Mouse (Mus musculus) liver, embryonic 14.5 days (tissue): Measurements from ENCODE around the gene Tkt.

Source experiments
- CTCF ChIP-seq: IDR thresholded peaks from 2 replicates; pipeline ENCODE4 v1.5.1; 2016; ENCODE audit warnings: antibody characterized with exemption, low read depth, control low read depth
- EP300 ChIP-seq: IDR thresholded peaks from 2 replicates; pipeline ENCODE4 v1.6.1; 2016; ENCODE audit warnings: antibody characterized with exemption, low read depth

- no peak for TF ChIP-seq CTCF
- no peak for TF ChIP-seq EP300
Measured at GRCm38 (mm10) chr14:30512896-30513295, 35.3 kb upstream of the Tkt start.
